Mouse (Mus musculus): ENCODE measurements around the gene Hpcal1. TPM values are rescaled to one million over a fixed set of nuclear protein-coding genes. Genes with fewer than 3 reads are reported as not detected.

Gene Hpcal1
- polyA plus RNA-seq, 1 experiment, result 63.4 TPM

GRCm38 (mm10) chr12:17749784-17750183, 59.1 kb downstream of the Hpcal1 start:
- Histone ChIP-seq H3K27me3 (ENCODE audit: control insufficient read depth, insufficient read depth, low read length) (no peaks in the 10 kb centered on the region), H3K4me3 (ENCODE audit: low read depth, low read length) (no peak overlapping the region), H3K36me3 (ENCODE audit: control insufficient read depth, insufficient read depth, low read length) (no peaks in the 10 kb centered on the region), H3K27ac (ENCODE audit: insufficient read depth, low read depth, low read length) (no peak overlapping the region), H3K4me1 (ENCODE audit: control insufficient read depth, insufficient read depth, insufficient read length, low read length) (peaks cover 45% of the 10 kb centered on the region)
- WGBS, result 26% methylated on average over 3 of the region's 3 CpGs
- TF ChIP-seq CTCF (IDR thresholded peaks at IDR 0.05; ENCODE audit: extremely low read depth, insufficient read length, insufficient replicate concordance, low read depth, low read length), result no peak
- no peak for TF ChIP-seq POLR2A (IDR thresholded peaks at IDR 0.05; ENCODE audit: low read depth, low read length)

DNA sequence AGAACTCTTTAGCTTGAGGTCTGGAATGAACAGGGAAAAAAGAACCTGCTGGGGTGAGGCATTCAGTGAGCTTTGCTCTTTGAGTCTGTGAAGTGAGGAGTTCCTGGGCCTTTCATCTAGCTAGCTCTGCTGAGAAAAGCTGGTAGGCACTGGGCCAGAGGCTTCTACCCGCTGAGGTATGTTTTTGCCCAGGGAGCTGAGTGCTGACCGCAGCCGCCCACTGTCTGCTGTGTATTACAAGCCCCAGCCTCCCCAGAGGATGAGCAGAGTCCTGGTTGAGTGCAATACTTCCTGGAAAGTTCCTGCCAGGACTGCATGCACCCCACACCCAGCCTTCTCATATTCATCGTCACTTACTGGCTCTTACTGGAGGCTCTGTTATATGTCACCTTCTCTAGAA, 59.8 kb downstream of the Hpcal1 start:
- Histone ChIP-seq H3K4me1 (ENCODE audit: control insufficient read depth, insufficient read depth, insufficient read length, low read length) (peaks cover 45% of the 10 kb centered on the region), H3K27me3 (ENCODE audit: control insufficient read depth, insufficient read depth, low read length) (no peaks in the 10 kb centered on the region), H3K4me3 (ENCODE audit: low read depth, low read length) (no peak overlapping the region), H3K36me3 (ENCODE audit: control insufficient read depth, insufficient read depth, low read length) (no peaks in the 10 kb centered on the region), H3K27ac (ENCODE audit: insufficient read depth, low read depth, low read length) (no peak overlapping the region)
- TF ChIP-seq POLR2A (IDR thresholded peaks at IDR 0.05; ENCODE audit: low read depth, low read length), result no peak
- no peak for TF ChIP-seq CTCF (IDR thresholded peaks at IDR 0.05; ENCODE audit: extremely low read depth, insufficient read length, insufficient replicate concordance, low read depth, low read length)
- WGBS, result 24% methylated on average over 4 of the region's 4 CpGs

- Histone ChIP-seq H3K4me1 (ENCODE audit: control insufficient read depth, insufficient read depth, insufficient read length, low read length) (peaks cover 36% of the 10 kb centered on the region), H3K27ac (ENCODE audit: insufficient read depth, low read depth, low read length) (no peak overlapping the region), H3K36me3 (ENCODE audit: control insufficient read depth, insufficient read depth, low read length) (no peaks in the 10 kb centered on the region), H3K27me3 (ENCODE audit: control insufficient read depth, insufficient read depth, low read length) (no peaks in the 10 kb centered on the region), H3K4me3 (ENCODE audit: low read depth, low read length) (no peak overlapping the region)
- WGBS, result 72% methylated on average over 5 of the region's 5 CpGs
- TF ChIP-seq POLR2A (IDR thresholded peaks at IDR 0.05; ENCODE audit: low read depth, low read length) (no peak), CTCF (IDR thresholded peaks at IDR 0.05; ENCODE audit: extremely low read depth, insufficient read length, insufficient replicate concordance, low read depth, low read length) (no peak)
Observed at GRCm38 (mm10) chr12:17752828-17753227, 62.2 kb downstream of the Hpcal1 start.

DNA sequence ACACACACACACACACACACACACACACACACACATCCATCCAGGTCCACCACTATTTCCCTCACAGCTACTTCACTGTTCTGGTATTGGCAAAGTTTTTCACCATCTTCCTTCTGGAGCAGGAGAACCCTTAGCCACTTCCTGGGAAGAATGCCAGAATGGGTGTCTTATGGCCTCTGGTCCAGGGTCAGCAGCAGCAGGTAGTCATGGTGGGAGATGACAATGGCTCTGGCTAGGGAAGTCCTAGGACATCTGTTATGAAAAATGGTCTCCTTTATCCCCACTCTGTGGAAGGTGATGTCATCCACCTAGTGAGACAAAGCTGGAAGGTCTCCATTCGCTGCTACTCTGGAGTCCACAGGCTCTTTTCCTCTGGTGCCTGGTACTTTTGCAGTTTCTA, 64.1 kb downstream of the Hpcal1 start:
- Histone ChIP-seq H3K27ac (ENCODE audit: insufficient read depth, low read depth, low read length) (no peak overlapping the region), H3K27me3 (ENCODE audit: control insufficient read depth, insufficient read depth, low read length) (no peaks in the 10 kb centered on the region), H3K4me1 (ENCODE audit: control insufficient read depth, insufficient read depth, insufficient read length, low read length) (peaks cover 23% of the 10 kb centered on the region), H3K36me3 (ENCODE audit: control insufficient read depth, insufficient read depth, low read length) (no peaks in the 10 kb centered on the region), H3K4me3 (ENCODE audit: low read depth, low read length) (no peak overlapping the region)
- TF ChIP-seq CTCF (IDR thresholded peaks at IDR 0.05; ENCODE audit: extremely low read depth, insufficient read length, insufficient replicate concordance, low read depth, low read length) (no peak), POLR2A (IDR thresholded peaks at IDR 0.05; ENCODE audit: low read depth, low read length) (no peak)
- 86% methylated on average over 1 of the region's 1 CpGs for WGBS

DNA sequence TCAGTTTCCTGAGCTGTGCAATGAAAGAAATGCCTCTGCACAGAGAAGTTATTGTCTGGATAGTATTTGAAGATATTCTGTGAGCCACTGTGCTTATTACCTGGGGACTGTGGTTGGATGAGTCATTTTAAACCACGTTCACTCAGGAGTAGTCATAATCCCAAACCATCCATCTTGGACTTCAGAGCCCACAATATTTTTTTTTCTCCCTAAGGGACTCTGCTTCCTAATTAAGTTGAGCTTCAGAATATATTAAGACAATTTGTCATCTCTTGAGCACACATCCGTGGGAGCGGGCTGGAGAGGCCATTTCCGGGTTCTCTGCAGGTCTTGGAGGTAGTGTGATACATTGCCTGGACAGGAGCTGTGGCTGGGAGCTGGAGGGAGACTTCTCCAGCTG, 66.2 kb downstream of the Hpcal1 start:
- Histone ChIP-seq H3K4me1 (ENCODE audit: control insufficient read depth, insufficient read depth, insufficient read length, low read length) (peaks cover 4% of the 10 kb centered on the region; the same call in 1 of the 2 replicates), H3K27ac (ENCODE audit: insufficient read depth, low read depth, low read length) (no peak overlapping the region), H3K4me3 (ENCODE audit: low read depth, low read length) (no peak overlapping the region), H3K36me3 (ENCODE audit: control insufficient read depth, insufficient read depth, low read length) (no peaks in the 10 kb centered on the region), H3K27me3 (ENCODE audit: control insufficient read depth, insufficient read depth, low read length) (no peaks in the 10 kb centered on the region)
- TF ChIP-seq POLR2A (IDR thresholded peaks at IDR 0.05; ENCODE audit: low read depth, low read length) (no peak), CTCF (IDR thresholded peaks at IDR 0.05; ENCODE audit: extremely low read depth, insufficient read length, insufficient replicate concordance, low read depth, low read length) (no peak)
- WGBS, result 85% methylated on average over 4 of the region's 4 CpGs

DNA sequence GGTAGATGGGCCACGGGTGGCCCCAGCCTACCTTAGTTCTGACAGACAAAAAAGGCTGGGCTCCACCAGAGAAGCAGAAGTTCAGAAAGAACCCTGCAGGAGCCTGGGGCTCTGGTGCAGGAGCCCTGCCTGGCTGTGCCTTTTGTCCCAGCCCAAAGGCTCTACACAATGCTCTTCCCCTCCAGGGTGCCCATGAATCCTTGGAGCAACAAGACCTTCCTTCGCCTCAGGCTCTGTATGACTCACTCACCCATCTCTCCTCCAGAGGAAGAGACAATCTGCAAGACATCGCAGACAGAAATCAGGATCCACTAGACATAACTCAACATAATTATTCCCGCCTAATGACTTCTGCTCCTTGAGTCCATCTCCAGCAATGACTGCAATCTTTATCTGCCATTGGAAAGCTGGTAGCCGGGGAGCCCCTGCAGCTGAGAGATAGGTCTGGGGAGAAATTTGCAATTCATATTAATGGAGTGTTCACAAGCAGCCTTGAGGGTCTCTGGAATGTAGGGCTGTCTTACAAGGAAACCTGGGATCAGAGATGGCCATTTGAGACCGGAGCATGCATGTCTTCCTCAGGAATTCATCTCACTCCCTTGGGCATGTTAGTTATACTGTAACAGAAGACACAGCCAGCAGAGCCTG, 71.8 kb downstream of the Hpcal1 start:
- no peaks in the 10 kb centered on the region for H3K36me3 ChIP-seq (ENCODE audit: control insufficient read depth, insufficient read depth, low read length)
- TF ChIP-seq POLR2A (IDR thresholded peaks at IDR 0.05; ENCODE audit: low read depth, low read length) (no peak), CTCF (IDR thresholded peaks at IDR 0.05; ENCODE audit: extremely low read depth, insufficient read length, insufficient replicate concordance, low read depth, low read length) (no peak)
- no peaks in the 10 kb centered on the region; the same call in 1 of the 2 replicates for H3K4me1 ChIP-seq (ENCODE audit: control insufficient read depth, insufficient read depth, insufficient read length, low read length)
- WGBS, result 78% methylated on average over 6 of the region's 6 CpGs
- H3K27ac ChIP-seq (ENCODE audit: insufficient read depth, low read depth, low read length), result no peak overlapping the region
- H3K4me3 ChIP-seq (ENCODE audit: low read depth, low read length), result no peak overlapping the region
- H3K27me3 ChIP-seq (ENCODE audit: control insufficient read depth, insufficient read depth, low read length), result no peaks in the 10 kb centered on the region

- Histone ChIP-seq H3K27ac (ENCODE audit: insufficient read depth, low read depth, low read length) (no peak overlapping the region), H3K4me3 (ENCODE audit: low read depth, low read length) (no peak overlapping the region), H3K36me3 (ENCODE audit: control insufficient read depth, insufficient read depth, low read length) (no peaks in the 10 kb centered on the region), H3K4me1 (ENCODE audit: control insufficient read depth, insufficient read depth, insufficient read length, low read length) (no peaks in the 10 kb centered on the region; the same call in 1 of the 2 replicates), H3K27me3 (ENCODE audit: control insufficient read depth, insufficient read depth, low read length) (no peaks in the 10 kb centered on the region)
- TF ChIP-seq CTCF (IDR thresholded peaks at IDR 0.05; ENCODE audit: extremely low read depth, insufficient read length, insufficient replicate concordance, low read depth, low read length) (no peak), POLR2A (IDR thresholded peaks at IDR 0.05; ENCODE audit: low read depth, low read length) (no peak)
Observed at GRCm38 (mm10) chr12:17763054-17763453, 72.4 kb downstream of the Hpcal1 start.
